Mouse (Mus musculus): ENCODE data around the gene Plekha7.

DNA sequence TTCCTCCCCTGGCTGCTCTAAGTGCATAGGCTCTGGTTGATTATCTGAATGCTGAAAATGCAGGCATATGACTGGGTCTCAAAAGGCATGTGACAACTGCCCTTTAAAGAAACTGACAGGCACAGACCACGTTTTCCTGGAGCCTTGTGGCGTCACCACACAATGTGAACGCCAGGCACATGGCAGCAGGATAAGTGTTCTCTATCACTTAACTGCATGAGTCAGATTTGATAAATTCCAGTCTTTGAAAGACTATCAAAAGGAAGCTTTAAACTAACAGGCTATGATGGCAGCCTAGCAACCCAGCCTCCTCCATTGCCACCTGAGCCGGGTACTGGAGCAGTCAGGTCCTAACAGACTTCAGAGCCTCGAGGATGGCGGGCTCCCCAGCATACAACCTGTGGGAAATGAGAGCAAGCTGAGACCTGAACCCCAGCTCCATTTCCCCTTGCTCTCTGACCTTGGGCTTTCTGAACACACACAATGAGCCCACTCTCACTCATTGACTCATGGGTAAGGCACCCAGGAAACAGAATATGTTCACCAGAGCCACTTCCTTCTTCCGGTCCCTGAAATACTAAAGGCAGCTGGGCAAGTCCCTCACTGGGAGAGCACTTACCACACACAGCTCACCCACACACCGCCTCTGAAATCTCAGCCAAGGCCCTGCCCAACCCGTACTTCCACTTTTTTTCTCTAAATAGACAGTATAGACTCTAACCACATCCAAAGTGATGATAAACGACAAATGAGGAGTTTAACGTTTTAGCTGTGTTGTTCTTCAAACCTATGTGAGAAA lies 77.2 kb downstream of the Plekha7 start:
- no peak for TF ChIP-seq EP300 (IDR thresholded peaks at IDR 0.05)
- TF ChIP-seq CTCF (IDR thresholded peaks at IDR 0.05), result no peak
